In genomic region chrX:50841587-50841986, GRCm38 (mm10) we compare ENCODE assay signal across 8 mouse cellular contexts. TPM values are rescaled to one million over a fixed set of nuclear protein-coding genes. Genes with fewer than 3 reads are reported as not detected.
DNase-seq lines count a peak whose midpoint lies in the region; ATAC-seq lines count a peak whose summit lies in the region.

No protein-coding gene starts in this region.

- peak; percentile 2 to 6 for DNase-seq in frontal cortex, postnatal 10 days (ENCODE audit: low spot score in 2 of 2)
- DNase-seq in frontal cortex, postnatal 25 days (ENCODE audit: low spot score in 2 of 2) = no peak
- DNase-seq in ES-CJ7 (ENCODE audit: low read depth, low spot score) (peak; percentile 17), liver (peak; percentile 9)
- DNase-seq in forebrain, embryonic 10.5 days (ENCODE audit: extremely low spot score, low spot score) = peak; percentile 28
- DNase-seq in thymus, postnatal 10 days (ENCODE audit: low spot score in 2 of 2) = peak; percentile 28

- no peaks in the 10 kb centered on the region for H3K36me3 ChIP-seq in forebrain, embryonic 10.5 days (replicated peaks)
- H3K36me3 ChIP-seq in hindbrain, embryonic 15.5 days = no peaks in the 10 kb centered on the region
- no peaks in the 10 kb centered on the region for H3K36me3 ChIP-seq in neural tube, embryonic 13.5 days

- H3K9me3 ChIP-seq in forebrain, embryonic 10.5 days = no peaks in the 10 kb centered on the region
- H3K9me3 ChIP-seq in hindbrain, embryonic 15.5 days = no peaks in the 10 kb centered on the region
- no peaks in the 10 kb centered on the region for H3K9me3 ChIP-seq in neural tube, embryonic 13.5 days

- H3K9ac ChIP-seq in hindbrain, embryonic 15.5 days = peak overlapping the region; percentile 41; the same call in 1 of the 2 replicates
- H3K9ac ChIP-seq in neural tube, embryonic 13.5 days = peak overlapping the region; percentile 63

- H3K4me1 ChIP-seq in forebrain, embryonic 10.5 days = peaks cover 7% of the 10 kb centered on the region; the same call in 1 of the 2 replicates
- 0 out of 2 replicates have a peak, but pooled peaks cover 3% of the 10 kb centered on the region for H3K4me1 ChIP-seq in hindbrain, embryonic 15.5 days (replicated peaks)
- no peaks in the 10 kb centered on the region for H3K4me1 ChIP-seq in neural tube, embryonic 13.5 days (replicated peaks)

- H3K27ac ChIP-seq in forebrain, embryonic 10.5 days = peak overlapping the region; percentile 72
- H3K27ac ChIP-seq in hindbrain, embryonic 15.5 days (replicated peaks) = no peak overlapping the region
- no peak overlapping the region for H3K27ac ChIP-seq in neural tube, embryonic 13.5 days (replicated peaks)

- peaks cover 52% of the 10 kb centered on the region for H3K27me3 ChIP-seq in forebrain, embryonic 10.5 days (ENCODE audit: poor library complexity, severe bottlenecking)
- peaks cover 6% of the 10 kb centered on the region; the same call in 1 of the 2 replicates for H3K27me3 ChIP-seq in hindbrain, embryonic 15.5 days
- H3K27me3 ChIP-seq in neural tube, embryonic 13.5 days = peaks cover 23% of the 10 kb centered on the region

- 32% methylated on average over 19 of the region's 23 CpGs for WGBS in forebrain, embryonic 10.5 days
- 24% methylated on average over 21 of the region's 23 CpGs for whole genome bisulfite sequencing in hindbrain, embryonic 15.5 days
- WGBS in neural tube, embryonic 13.5 days = 24% methylated on average over 21 of the region's 23 CpGs

- H3K4me3 ChIP-seq in forebrain, embryonic 10.5 days = peak overlapping the region; percentile 62
- H3K4me3 ChIP-seq in hindbrain, embryonic 15.5 days = peak overlapping the region; percentile 46
- peak overlapping the region; percentile 45 for H3K4me3 ChIP-seq in neural tube, embryonic 13.5 days

- H3K4me2 ChIP-seq in hindbrain, embryonic 15.5 days = peak overlapping the region; percentile 85
- peak overlapping the region; percentile 78 for H3K4me2 ChIP-seq in neural tube, embryonic 13.5 days

- peak; percentile 72; the same call in 1 of the 2 replicates for ATAC-seq in hindbrain, embryonic 15.5 days (ENCODE audit: low FRiP score, low read depth)
- peak; percentile 69 for ATAC-seq in neural tube, embryonic 13.5 days (ENCODE audit: low read depth)

RNA-seq across cellular contexts. Expression of gene Stk26, which starts 0.7 kb away (rescaled TPM):
- 5.4 and 5.8 TPM in 2 replicates for polyA plus RNA-seq in forebrain, embryonic 10.5 days (2016; fragmentation: Nextera tagmentation; extraction: Ambion mirVana)
- 0.62 and 0.67 TPM in 2 replicates for polyA plus RNA-seq in hindbrain, embryonic 15.5 days (2015; fragmentation: Nextera tagmentation; extraction: Ambion mirVana)
- 1.2 and 1.9 TPM in 2 replicates for polyA plus RNA-seq in neural tube, embryonic 13.5 days (2015; fragmentation: Nextera tagmentation; extraction: Ambion mirVana)

Comparison
In these comparisons a context has a peak if more than half of its experiments do, and no peak if none do; other contexts are left out.
1. DNase-seq: peak in frontal cortex, postnatal 10 days (2 of 2), ES-CJ7 (single experiment), forebrain, embryonic 10.5 days (single experiment), liver (single experiment) and thymus, postnatal 10 days (2 of 2); none in frontal cortex, postnatal 25 days (0 of 2).
2. Peak in every context shown above with its lines, with median percentiles within 50 percentile points of each other: H3K4me3 ChIP-seq.